Mouse (Mus musculus): ENCODE results near the gene Olfr1415.

DNA sequence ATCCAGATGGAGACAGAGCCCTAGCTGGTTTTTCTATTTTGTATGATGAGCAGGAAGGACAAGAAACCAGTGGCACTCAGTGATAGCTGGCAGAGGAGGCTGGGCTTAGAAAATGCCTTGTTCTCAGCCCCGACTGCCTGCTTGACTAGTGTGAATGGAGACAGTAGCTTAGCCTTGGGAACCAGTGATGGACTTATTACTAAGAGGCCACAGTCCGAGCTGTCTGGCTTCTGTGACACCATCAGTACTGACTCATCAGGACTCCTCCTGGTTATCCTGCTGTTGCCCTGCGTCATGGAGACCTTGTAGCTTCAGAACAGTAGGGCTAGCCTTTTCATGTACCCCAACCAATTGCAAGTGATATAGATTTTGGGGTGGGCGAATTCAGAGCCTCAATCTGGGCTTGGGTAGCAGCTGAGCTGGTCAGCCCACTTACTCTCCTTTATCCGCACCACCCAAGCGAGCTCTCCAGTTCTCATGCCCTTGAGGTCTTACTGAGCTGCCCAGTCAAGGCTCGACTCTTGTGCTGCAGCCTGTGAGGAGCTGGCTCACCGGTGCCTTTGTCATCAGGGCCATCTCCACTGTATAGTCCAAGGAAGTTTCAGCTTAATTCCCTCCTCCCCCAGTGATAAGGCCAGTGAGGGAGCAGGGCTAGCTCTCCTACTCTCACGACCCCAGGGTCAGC, 55.7 kb downstream of the Olfr1415 start:
- TF ChIP-seq CTCF (IDR thresholded peaks at IDR 0.05) (no peak), EP300 (IDR thresholded peaks at IDR 0.05) (no peak)
